Mouse (Mus musculus): ENCODE results near the gene Fam19a5. TPM values are rescaled to one million over a fixed set of nuclear protein-coding genes. Genes with fewer than 3 reads are reported as not detected.

Gene Fam19a5
- polyA plus RNA-seq, 2 experiments: 0.08 TPM; not detected in 1

DNA sequence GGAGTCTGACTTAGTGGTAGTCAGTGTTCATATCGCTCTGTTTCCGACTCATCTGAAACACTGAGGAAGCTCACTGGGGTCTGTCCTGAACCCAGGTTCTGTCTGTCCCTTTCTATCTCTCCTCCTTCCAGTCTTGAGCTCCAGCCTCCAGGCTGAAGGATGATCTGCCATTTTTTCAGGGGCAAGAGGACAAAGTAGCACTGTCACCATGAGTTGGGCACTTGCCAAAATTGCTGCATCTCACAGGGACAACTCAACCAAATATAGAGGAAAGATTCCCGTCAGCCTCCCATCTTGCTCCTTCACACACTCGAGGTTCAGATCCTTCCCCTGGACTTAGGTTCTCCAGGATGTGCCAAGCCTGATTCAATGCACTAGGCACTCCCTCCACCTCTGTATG, 14.8 kb upstream of the Fam19a5 start:
- Histone ChIP-seq H3K27me3 (ENCODE audit: control insufficient read depth, insufficient read depth, low read length) (no peaks in the 10 kb centered on the region), H3K9me3 (ENCODE audit: control insufficient read depth, low read length) (no peaks in the 10 kb centered on the region; the same call in 1 of the 2 replicates), H3K4me3 (ENCODE audit: insufficient read depth in 1 of 2, low read depth in 2 of 2, low read length in 2 of 2) (no peak overlapping the region), H3K27ac (no peak overlapping the region), H3K4me2 (ENCODE audit: low read depth) (no peak overlapping the region), H3K4me1 (replicated peaks; ENCODE audit: control insufficient read depth in 2 of 2, insufficient read depth in 2 of 2, low read length in 1 of 2) (no peaks in the 10 kb centered on the region), H3K36me3 (replicated peaks; ENCODE audit: control insufficient read depth, insufficient read depth, low read depth) (no peaks in the 10 kb centered on the region), H3K9ac (replicated peaks) (no peak overlapping the region)
- DNase-seq (ENCODE audit: low read depth in 3 of 3, low spot score in 3 of 3) (no peak), ATAC-seq (ENCODE audit: insufficient read depth) (no peak)
- no peak for TF ChIP-seq EP300 (IDR thresholded peaks at IDR 0.05; ENCODE audit: low read depth)
- TF ChIP-seq CTCF (IDR thresholded peaks at IDR 0.05; ENCODE audit: low read depth): no peak
- 50% methylated on average over 4 of the region's 4 CpGs for WGBS (ENCODE audit: insufficient replicate concordance)

- DNase-seq (ENCODE audit: low read depth in 3 of 3, low spot score in 3 of 3): no peak
- no peaks in the 10 kb centered on the region for H3K4me1 ChIP-seq (replicated peaks; ENCODE audit: control insufficient read depth in 2 of 2, insufficient read depth in 2 of 2, low read length in 1 of 2)
- WGBS (ENCODE audit: insufficient replicate concordance): 36% methylated on average over 1 of the region's 1 CpGs
- no peak for TF ChIP-seq EP300 (IDR thresholded peaks at IDR 0.05; ENCODE audit: low read depth)
- no peak for TF ChIP-seq CTCF (IDR thresholded peaks at IDR 0.05; ENCODE audit: low read depth)
- H3K4me3 ChIP-seq (ENCODE audit: insufficient read depth in 1 of 2, low read depth in 2 of 2, low read length in 2 of 2): no peak overlapping the region
- H3K27ac ChIP-seq: no peak overlapping the region
- H3K9me3 ChIP-seq (ENCODE audit: control insufficient read depth, low read length): no peaks in the 10 kb centered on the region
- no peak overlapping the region for H3K4me2 ChIP-seq (ENCODE audit: low read depth)
- no peak for ATAC-seq (ENCODE audit: insufficient read depth)
- no peaks in the 10 kb centered on the region for H3K36me3 ChIP-seq (replicated peaks; ENCODE audit: control insufficient read depth, insufficient read depth, low read depth)
- H3K9ac ChIP-seq (replicated peaks): no peak overlapping the region
- H3K27me3 ChIP-seq (ENCODE audit: control insufficient read depth, insufficient read depth, low read length): peaks cover 29% of the 10 kb centered on the region
Observed at GRCm38 (mm10) chr15:87541656-87542055, 2.4 kb upstream of the Fam19a5 start.

GRCm38 (mm10) chr15:87544401-87545129, 466 bp downstream of the Fam19a5 start:
- no peaks in the 10 kb centered on the region for H3K9me3 ChIP-seq (ENCODE audit: control insufficient read depth, low read length)
- ATAC-seq (ENCODE audit: insufficient read depth) (no peak), DNase-seq (ENCODE audit: low read depth in 3 of 3, low spot score in 3 of 3) (no peak)
- H3K9ac ChIP-seq (replicated peaks): no peak overlapping the region
- 2% methylated on average over 66 of the region's 84 CpGs for WGBS (ENCODE audit: insufficient replicate concordance)
- no peak overlapping the region for H3K27ac ChIP-seq
- H3K36me3 ChIP-seq (replicated peaks; ENCODE audit: control insufficient read depth, insufficient read depth, low read depth): no peaks in the 10 kb centered on the region
- no peaks in the 10 kb centered on the region for H3K4me1 ChIP-seq (replicated peaks; ENCODE audit: control insufficient read depth in 2 of 2, insufficient read depth in 2 of 2, low read length in 1 of 2)
- peak overlapping the region; percentile 26; the same call in 1 of the 2 replicates for H3K4me2 ChIP-seq (ENCODE audit: low read depth)
- no peak overlapping the region for H3K4me3 ChIP-seq (ENCODE audit: insufficient read depth in 1 of 2, low read depth in 2 of 2, low read length in 2 of 2)
- TF ChIP-seq CTCF (IDR thresholded peaks at IDR 0.05; ENCODE audit: low read depth) (no peak), EP300 (IDR thresholded peaks at IDR 0.05; ENCODE audit: low read depth) (no peak)
- peaks cover 29% of the 10 kb centered on the region for H3K27me3 ChIP-seq (ENCODE audit: control insufficient read depth, insufficient read depth, low read length)

DNA sequence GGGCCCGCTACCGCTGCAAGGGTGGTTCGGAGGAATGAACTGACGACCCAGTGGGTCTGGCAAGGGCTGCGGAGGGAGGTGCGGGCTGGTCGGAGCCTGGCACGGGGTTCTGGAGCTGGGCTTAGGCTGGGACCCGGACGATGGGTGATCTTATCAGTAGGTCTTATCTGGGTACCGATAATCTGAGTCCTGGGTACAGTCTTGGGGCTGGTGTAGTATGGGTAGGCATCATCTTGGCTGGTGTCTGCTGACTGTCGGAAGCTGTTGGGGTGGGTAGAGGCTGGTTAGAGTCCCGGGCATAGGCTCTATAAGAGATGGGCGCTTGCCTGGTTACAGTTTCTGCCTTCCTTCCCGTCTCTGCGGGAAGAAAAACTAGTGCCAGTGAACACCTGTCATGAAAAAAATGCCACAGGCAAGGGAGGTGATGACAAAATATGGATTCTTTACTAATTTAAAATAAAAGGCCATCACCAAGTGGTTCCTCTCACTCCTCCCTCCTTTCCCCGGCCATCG, 1.1 kb downstream of the Fam19a5 start:
- peaks cover 29% of the 10 kb centered on the region for H3K27me3 ChIP-seq (ENCODE audit: control insufficient read depth, insufficient read depth, low read length)
- 12% methylated on average over 18 of the region's 18 CpGs for WGBS (ENCODE audit: insufficient replicate concordance)
- TF ChIP-seq EP300 (IDR thresholded peaks at IDR 0.05; ENCODE audit: low read depth): no peak
- no peak for TF ChIP-seq CTCF (IDR thresholded peaks at IDR 0.05; ENCODE audit: low read depth)
- no peak overlapping the region for H3K4me2 ChIP-seq (ENCODE audit: low read depth)
- ATAC-seq (ENCODE audit: insufficient read depth): no peak
- no peak overlapping the region for H3K9ac ChIP-seq (replicated peaks)
- no peaks in the 10 kb centered on the region for H3K4me1 ChIP-seq (replicated peaks; ENCODE audit: control insufficient read depth in 2 of 2, insufficient read depth in 2 of 2, low read length in 1 of 2)
- no peak overlapping the region for H3K4me3 ChIP-seq (ENCODE audit: insufficient read depth in 1 of 2, low read depth in 2 of 2, low read length in 2 of 2)
- no peak for DNase-seq (ENCODE audit: low read depth in 3 of 3, low spot score in 3 of 3)
- H3K36me3 ChIP-seq (replicated peaks; ENCODE audit: control insufficient read depth, insufficient read depth, low read depth): no peaks in the 10 kb centered on the region
- no peaks in the 10 kb centered on the region for H3K9me3 ChIP-seq (ENCODE audit: control insufficient read depth, low read length)
- no peak overlapping the region for H3K27ac ChIP-seq

- no peak for TF ChIP-seq EP300 (IDR thresholded peaks at IDR 0.05; ENCODE audit: low read depth)
- TF ChIP-seq CTCF (IDR thresholded peaks at IDR 0.05; ENCODE audit: low read depth): no peak
- no peak overlapping the region for H3K4me3 ChIP-seq (ENCODE audit: insufficient read depth in 1 of 2, low read depth in 2 of 2, low read length in 2 of 2)
- no peak for ATAC-seq (ENCODE audit: insufficient read depth)
- H3K9ac ChIP-seq (replicated peaks): no peak overlapping the region
- no peaks in the 10 kb centered on the region for H3K9me3 ChIP-seq (ENCODE audit: control insufficient read depth, low read length)
- DNase-seq (ENCODE audit: low read depth in 3 of 3, low spot score in 3 of 3): no peak
- H3K4me2 ChIP-seq (ENCODE audit: low read depth): no peak overlapping the region
- no peaks in the 10 kb centered on the region for H3K36me3 ChIP-seq (replicated peaks; ENCODE audit: control insufficient read depth, insufficient read depth, low read depth)
- WGBS (ENCODE audit: insufficient replicate concordance): 20% methylated on average over 8 of the region's 8 CpGs
- H3K27me3 ChIP-seq (ENCODE audit: control insufficient read depth, insufficient read depth, low read length): peaks cover 29% of the 10 kb centered on the region
- H3K4me1 ChIP-seq (replicated peaks; ENCODE audit: control insufficient read depth in 2 of 2, insufficient read depth in 2 of 2, low read length in 1 of 2): no peaks in the 10 kb centered on the region
- no peak overlapping the region for H3K27ac ChIP-seq
Observed at GRCm38 (mm10) chr15:87545731-87546360, 1.7 kb downstream of the Fam19a5 start.
